Mouse (Mus musculus): Measurements from ENCODE around the gene Serpina9.
"Not testable (repeated sequence)": the region's sequence is repeated elsewhere in the genome, so short reads cannot be mapped to it uniquely, and the experiment has no call there.

Gene Serpina9

DNA sequence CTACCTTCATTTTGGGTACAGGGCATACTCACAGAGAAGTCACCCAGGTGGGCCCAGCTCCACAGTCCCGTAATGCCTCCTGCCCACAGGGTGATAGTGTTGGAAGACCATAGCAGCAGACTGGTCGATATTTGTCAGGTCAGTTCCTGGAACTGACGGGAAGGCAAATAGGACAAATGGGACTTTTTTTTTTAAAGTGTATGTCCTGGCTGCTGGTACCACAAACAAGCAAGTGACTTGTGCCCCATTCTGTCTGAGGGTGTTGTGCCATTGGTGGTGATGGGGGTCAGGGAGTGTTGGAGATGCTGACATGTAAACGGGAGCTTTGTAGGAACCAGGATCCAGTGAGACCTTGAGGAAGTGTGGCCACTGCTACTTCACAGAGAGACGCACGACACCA lies 23.7 kb downstream of the Serpina9 start, which contains the start of gene Serpina11:
Gene Serpina11 (minus strand): TSS at position 101 of the 400 bp plus-strand sequence.
- DNase-seq (ENCODE audit: low read depth in 2 of 2, low spot score in 2 of 2), result no peak

DNA sequence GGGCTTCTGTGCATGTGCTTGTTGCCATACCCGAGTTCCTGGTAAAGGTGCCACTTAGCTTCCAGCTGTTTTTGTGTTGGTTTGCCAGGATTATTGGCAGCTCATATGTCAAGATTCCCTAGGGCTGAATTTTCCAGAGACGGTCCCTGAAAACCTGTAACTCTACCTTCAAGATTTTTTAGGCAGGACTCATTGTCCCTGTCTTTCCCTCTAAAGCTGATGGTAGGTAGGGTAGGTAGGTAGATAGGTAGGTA lies 24.1 kb downstream of the Serpina9 start:
- DNase-seq (ENCODE audit: low read depth in 2 of 2, low spot score in 2 of 2), result no peak

DNA sequence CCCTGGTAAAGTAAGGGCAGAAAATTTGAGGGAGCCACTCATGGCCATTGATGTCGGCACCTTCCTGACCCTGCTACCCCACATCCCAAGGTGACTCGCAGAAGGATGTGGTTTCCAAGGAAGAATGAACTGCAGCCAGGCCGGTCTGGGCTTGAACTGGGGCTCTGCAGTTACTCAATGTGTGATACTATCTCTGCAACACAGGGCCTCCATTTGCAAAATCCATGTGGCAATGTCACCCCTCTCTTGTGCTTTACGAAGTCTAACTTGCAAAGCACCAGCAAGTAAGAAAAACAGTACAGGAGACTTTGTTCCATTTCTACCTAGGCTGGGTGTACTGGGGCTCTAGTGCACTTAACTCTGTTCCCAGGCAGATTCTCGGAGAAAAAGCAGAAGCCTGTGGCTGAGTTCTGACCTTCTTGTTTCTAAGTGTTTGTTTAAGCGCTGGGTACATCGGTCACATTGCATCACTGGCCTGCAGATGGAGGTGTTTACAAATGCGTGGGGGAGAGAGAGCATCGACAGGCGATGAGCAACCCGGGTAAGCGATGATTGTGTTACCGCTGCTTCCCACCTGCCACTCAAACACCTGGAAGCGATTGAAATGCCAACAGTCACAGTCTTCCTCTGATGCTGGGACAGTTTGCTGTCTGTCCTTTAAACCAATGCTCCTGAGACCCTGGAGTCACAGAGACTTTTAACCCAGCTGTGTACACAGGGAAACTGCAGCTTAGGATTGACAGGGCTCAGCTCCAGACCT lies 24.6 kb downstream of the Serpina9 start:
- no peak for DNase-seq (ENCODE audit: low read depth in 2 of 2, low spot score in 2 of 2)

DNA sequence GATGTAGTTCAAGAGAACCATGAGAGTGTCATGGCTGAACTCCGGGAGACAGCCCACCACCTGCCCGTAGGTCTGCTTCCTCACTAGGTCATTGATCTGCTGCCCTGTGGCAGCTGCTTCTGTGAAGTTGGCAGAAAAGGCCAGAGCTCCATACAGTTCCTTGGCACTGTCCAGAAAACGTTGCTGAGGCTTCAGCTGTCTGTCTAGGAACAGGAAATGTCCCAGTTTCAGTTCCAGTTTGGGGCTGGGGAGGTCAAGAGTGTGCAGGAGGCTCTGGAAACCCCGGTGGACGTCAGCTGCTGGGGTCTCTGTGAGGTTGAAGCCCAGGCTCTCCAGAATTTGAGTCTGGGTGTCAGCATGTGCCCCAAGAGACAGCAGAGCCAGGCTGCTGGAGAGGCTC lies 27.7 kb downstream of the Serpina9 start:
- DNase-seq (ENCODE audit: low read depth in 2 of 2, low spot score in 2 of 2), result no peak

DNA sequence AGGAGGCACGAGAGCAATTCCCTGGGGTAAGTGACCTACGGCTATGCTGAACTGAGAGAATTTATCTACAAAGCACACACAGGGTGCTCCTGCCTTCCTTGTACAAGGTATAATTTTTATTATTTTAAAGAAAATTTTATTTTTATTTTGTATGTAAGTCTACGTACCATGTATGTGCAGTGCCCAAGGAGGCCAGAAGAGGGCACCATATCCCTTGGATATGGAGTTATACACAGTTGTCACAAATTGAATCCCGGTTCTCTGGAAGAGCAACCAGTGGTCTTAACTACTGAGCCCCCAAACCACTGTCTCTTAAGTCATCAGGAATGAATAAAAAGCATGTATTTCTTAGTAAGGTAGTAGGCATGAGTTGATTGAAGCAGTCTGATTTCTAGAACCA lies 28.6 kb downstream of the Serpina9 start:
- DNase-seq (ENCODE audit: low read depth in 2 of 2, low spot score in 2 of 2), result no peak

DNA sequence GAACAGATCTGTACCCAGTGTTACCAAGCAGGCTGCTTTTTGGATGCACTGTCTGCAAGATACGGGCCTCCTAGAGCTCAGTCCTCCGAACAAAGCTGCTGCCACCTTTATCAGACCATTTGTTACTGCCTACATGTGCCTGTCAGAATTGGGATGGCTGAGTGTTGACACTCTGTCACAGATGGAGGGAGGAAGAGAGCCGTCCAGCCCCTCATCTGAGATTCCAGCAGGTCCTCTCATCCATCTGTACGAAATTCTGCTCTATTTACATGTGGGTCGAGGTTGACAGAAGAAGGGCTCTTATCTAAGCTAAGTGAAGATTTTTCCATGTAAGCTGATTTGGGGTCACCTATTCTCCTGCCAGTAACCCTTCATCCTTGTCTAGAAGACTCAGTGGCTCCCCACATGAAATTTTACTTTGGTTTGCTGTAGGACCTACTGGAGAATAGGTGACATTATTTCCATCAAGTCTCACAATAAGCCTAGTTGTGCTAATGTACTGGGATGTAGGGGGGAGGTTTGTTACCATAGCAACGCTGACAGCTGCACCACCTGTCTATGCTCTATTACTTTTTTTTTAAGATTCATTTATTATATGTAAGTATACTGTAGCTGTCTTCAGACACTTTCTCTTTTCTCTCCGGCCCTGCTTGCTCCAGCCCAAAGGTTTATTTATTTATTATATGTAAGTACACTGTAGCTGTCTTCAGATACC lies 31.8 kb downstream of the Serpina9 start:
- DNase-seq (ENCODE audit: low read depth in 2 of 2, low spot score in 2 of 2), result no peak

DNA sequence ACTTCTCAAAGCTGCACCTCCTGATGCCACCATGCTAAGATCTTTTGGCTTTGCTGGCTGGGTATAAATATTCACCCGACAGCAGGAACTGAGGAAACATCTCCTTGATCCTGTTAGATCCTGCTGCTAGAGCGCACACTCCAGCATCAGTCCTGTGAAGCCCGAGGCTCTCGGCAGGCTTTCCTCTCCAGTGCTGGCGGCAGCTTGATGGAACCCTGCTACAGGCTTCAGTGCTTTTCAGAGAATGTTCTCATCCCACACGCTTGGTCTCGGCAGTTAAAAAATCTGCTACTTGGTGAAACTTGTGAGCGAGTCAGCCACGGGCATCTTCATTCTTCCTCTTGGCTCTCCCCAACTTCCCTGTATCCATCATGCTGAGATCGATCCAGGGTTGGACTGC lies 35.3 kb downstream of the Serpina9 start:
- no peak for DNase-seq (ENCODE audit: low read depth in 2 of 2, low spot score in 2 of 2)

DNA sequence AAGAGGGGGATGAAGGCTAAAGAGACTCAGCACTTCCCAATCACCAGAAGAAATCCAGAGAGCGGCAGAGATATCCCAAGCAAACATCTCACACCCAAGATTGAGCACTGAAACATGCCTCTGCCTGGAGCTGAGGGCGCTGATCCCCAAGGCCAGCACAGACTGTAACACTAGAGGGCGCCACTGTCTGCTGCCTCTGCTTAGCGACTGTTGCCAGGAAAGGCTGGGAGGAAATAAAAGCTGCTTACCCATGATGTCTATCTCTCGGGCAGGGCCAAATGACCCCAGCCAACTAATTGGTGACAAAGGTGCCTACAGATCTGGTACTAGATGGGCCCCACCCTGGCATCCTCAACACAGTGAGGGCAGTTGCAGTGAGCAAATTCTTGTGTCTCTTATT lies 35.7 kb downstream of the Serpina9 start:
- no peak for DNase-seq (ENCODE audit: low read depth in 2 of 2, low spot score in 2 of 2)

DNA sequence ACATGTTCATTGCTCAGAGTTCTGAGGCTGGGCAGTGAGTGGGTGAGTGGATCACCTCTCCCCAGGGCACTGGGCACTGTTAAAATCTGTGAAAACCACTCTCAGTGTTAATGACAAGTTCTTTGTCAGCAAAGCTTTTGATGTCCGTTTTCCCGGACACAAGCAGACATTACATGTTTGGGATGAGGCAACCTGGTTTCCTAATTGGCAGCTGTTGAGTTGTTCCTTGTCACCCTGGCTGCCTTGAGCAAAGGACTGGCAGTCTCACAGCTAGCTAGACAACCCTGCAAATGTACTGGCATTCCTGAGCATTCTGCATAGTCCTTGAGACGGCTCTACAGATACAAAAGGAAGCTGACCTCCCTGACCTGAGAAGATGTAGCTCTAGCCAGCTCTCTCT lies 36.5 kb downstream of the Serpina9 start:
- DNase-seq (ENCODE audit: low read depth in 2 of 2, low spot score in 2 of 2), result no peak

DNA sequence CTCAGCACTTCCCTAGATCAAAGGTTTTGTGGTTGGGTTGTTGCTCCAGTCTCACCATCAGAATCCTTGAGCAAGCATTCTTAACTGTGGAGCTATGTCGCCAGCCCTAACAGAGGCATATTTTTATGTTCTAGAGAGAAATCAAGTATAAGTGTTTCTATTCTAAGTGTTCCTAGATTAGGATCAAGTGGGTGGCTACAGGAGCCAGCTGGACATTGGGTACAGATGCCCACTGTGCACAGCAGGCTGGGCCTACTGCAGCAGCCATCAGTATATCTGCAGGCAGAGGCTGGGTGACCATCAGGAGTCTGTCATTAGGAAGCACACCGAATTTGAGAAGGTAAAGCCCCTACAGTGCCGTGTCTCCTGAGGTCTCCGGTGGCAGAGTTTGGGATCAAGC lies 42.5 kb downstream of the Serpina9 start:
- no peak for DNase-seq (ENCODE audit: low read depth in 2 of 2, low spot score in 2 of 2)

DNA sequence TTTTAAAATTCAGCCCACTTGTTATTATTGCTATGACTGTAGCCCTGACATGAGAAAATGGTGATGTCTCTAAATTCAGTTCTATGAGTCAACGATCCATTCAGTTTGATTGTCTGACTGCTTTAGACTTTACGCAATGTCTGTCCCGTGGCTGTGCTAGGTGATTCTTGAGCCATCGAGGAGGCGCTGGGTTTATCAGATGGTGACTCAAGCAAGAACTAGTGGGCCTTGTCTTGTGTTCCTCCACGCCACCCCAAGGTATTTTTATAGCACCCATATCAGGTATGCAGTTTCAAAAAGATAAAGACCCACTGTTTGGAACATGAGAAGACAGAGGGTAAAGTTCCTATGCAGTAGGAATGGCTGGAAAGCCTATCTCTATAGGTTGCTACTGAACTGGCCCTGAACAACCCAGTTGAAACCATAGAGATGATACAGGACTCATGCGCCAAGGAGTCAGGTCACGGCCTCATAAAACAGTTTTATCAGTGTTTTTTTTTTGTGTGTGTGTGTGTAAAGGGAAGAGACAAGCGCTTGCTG lies 43.9 kb downstream of the Serpina9 start:
- no peak for DNase-seq (ENCODE audit: low read depth in 2 of 2, low spot score in 2 of 2)

DNA sequence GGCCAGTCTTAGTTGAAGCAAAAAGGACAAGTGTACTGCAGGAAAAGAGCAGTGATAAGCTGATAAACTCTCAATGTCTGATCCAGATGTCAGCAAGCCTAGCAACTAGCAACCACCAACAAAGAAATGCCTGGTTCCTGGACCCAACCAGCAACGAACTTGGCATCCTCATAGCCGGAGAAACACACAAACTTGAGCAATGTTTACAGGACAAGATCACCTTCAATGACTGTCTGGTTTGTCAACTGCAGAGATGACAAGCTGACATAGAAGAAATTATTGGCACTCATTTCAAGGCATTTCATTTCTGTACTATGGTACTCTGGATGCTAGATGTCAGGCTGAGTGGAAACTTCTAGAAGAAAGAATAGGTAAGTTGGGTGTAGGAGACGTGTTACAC lies 46.8 kb downstream of the Serpina9 start:
- DNase-seq (ENCODE audit: low read depth in 2 of 2, low spot score in 2 of 2), result no peak

DNA sequence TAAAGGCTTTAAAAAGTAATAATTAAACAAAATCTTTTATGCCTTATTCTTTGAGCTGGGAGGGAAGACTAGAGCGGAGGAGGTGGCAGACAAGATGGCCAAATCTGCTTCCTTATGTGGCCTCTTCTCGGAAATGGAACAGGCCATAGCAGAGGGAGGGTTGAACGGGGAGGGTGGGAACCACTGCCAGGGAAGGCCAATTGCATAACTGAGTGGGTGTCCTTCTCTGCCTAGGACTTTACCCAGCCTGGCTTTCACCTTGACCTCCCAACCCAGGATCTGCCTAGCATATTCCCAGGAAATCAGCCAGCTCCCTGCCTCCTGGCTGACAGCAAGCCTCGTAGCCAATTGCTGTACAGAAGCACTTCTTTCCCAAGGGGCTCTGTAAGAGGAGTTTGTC lies 50.3 kb downstream of the Serpina9 start:
- DNase-seq (ENCODE audit: low read depth in 2 of 2, low spot score in 2 of 2), result no peak

DNA sequence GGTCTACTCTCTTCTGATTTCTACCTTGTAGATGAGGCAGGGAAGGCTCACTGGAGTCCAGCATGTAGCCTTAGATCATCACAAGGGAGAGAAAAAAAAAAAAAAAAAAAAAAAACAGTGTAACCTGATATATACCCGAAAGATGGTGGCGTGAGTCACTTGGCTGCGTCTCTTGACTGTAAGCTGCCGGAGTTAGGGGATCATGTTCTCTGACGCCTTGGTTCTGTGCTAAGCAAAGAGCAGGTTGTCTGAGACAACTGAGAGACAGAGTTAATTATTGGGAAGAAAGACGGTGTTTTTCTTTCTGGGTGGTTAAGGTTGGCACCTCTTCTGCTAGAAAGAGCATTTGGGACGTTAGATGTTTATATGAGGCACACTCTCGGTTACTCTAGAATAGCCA lies 50.7 kb downstream of the Serpina9 start:
- DNase-seq (ENCODE audit: low read depth in 2 of 2, low spot score in 2 of 2), result no peak

DNA sequence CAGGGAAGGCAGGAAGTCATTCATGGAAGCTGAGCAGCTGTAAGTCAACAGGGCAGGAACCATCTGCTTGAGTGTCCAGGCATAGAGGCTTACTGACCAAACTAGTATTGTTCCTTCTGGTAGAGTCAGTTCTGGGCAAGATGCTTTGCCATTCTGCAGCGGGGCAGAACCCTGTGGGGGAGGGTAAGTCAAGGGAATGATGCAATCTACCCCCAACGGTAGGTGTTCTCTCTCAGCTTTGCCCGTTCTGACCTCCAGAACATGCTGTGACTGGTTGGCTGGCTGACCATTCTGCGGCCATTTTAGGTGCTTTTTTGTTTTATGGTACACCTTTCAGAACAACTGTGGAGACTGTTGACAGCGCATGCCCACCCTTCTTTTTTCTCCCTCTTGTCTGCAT lies 51.2 kb downstream of the Serpina9 start:
- no peak for DNase-seq (ENCODE audit: low read depth in 2 of 2, low spot score in 2 of 2)

DNA sequence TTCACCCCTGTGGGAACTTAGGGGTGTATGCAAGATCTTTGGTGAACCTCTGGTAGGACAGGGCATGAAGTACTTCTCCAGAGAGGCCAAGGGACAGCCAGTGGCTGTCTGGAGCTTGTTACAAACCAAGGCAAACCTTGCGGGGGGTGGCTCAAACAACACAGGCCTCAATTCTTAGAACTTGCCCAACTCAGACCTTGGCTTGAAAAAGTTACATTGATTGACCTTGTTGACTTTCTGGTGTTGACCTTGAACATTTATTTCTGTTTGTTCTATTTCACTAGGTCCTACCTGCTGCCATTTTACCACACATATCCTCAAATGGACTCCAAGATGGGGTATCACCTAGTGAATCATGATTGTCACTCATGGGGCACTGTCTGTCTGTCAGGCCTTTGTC lies 51.8 kb downstream of the Serpina9 start:
- DNase-seq (ENCODE audit: low read depth in 2 of 2, low spot score in 2 of 2), result no peak

DNA sequence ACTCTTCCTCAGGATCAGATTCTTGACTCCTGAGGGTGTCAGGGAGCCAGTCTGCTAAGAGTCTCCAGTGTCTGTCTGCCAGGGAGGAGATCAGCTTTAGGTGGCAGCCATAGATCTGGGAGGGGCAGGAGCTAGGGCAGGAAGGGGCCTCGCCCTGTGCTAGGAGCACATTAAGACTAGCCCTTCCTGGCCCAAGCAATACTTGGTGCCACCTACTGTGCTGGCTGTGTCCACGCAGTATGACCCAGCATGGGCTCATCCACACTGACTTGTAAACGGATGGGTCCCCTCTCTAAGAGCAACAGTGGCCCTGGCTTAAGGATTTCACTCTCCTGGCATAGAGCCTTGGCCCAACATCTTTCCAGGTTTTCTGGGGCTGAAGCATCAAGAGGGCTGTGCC lies 54.8 kb downstream of the Serpina9 start, which contains the start of gene Serpina1e:
Gene Serpina1e (minus strand): TSS at position 178 of the 400 bp plus-strand sequence.
- no peak for DNase-seq (ENCODE audit: low read depth in 2 of 2, low spot score in 2 of 2)

DNA sequence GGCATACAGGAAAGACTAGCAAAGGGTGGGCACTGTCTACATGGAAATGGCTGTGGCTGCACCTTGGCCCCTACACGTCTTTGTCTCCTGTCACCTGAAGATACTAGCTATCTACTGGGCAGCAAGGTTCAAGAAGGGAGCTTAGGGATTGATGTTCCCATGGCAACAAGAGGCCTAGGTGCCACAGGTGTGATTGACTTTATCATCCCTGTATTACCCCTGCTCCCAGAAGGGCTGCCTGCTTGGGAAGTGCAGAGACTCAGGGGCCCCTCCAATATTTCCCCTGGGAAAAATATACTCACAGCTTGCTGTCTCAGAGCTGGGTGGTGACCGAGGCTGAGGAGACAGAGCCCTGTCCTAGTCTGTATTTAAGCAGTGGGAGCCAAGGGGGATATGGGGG lies 57.0 kb downstream of the Serpina9 start:
- not testable (repeated sequence) for DNase-seq (ENCODE audit: low read depth in 2 of 2, low spot score in 2 of 2)

DNA sequence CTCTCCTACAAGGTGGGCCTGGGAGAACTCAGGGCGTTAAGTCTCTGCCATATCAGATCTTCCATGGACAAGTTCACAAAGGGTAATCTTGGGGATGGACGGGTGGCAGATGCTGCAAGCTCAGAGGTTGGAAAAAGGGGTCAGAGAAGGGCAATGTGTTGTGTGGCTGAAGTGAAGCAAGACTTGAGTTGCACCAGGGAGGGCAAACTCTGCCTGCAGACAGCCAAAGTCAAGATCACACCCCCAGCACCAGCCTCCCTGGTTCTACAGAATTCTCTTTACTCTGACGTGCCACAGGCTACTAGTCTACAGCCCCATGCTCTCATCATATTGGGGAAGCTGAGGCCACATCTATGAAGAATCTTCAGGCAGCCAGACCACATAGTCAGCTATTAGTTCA lies 60.6 kb downstream of the Serpina9 start:
- DNase-seq (ENCODE audit: low read depth in 2 of 2, low spot score in 2 of 2), result not testable (repeated sequence)

DNA sequence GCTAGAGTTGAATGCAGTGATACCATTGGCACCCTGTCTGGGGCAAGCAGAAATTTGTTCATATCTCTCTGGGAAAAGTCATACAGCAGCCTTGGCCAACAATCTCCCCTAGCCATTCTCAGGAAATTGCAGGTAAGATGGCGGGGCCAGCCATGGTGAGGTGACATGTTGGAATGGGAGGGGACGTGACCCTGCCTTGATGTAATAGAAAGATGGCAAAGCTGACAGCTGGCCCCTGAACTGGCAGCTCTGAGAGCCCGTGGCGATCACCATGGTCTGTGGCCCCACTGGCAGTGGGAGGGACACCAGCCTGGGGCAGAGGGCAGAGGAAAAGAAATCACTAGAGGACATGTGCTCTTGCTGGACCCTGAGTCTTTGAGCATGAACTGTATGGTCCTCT lies 67.3 kb downstream of the Serpina9 start:
- no peak for DNase-seq (ENCODE audit: low read depth in 2 of 2, low spot score in 2 of 2)
